Mouse (Mus musculus) kidney, embryonic 14.5 days (tissue): ENCODE measurements around the gene Mcf2. TPM values are rescaled to one million over a fixed set of nuclear protein-coding genes. Genes with fewer than 3 reads are reported as not detected.

ENCODE experiments used
- polyA plus RNA-seq: library from polyadenylated mRNA; unstranded; fragments of >200 nt; fragmentation: Nextera tagmentation; extraction: Ambion mirVana; gene quantifications from 2 replicates; pipeline ENCODE4 v1.2.1, GENCODE M21; 2014

The Mcf2 gene
- polyA plus RNA-seq, 1 experiment from 2014 or later = 1.9 TPM

Other genes with a start within 250 kb of the Mcf2 start
- not detected in 2 replicates for gene F9, start 179.6 kb downstream of the Mcf2 start, polyA plus RNA-seq